Mouse (Mus musculus) layer of hippocampus, postnatal 36 days (tissue): Measurements from ENCODE around the gene Gm2696. TPM values are rescaled to one million over a fixed set of nuclear protein-coding genes. Genes with fewer than 3 reads are reported as not detected.
A peak's percentile ranks its signal among the peaks of the same experiment; 100 is the strongest.

Source experiments
- DNase-seq, 2 experiments: peaks; one replicate each; pipeline ENCODE4 v3.0.0; 2022
- total RNA-seq, 2 experiments: library from RNA; stranded (reverse); gene quantifications; 2 replicates each; pipeline ENCODE4 v1.2.3; 2021

Gene Gm2696
- total RNA-seq, 2 experiments from 2014 or later: not detected

DNA sequence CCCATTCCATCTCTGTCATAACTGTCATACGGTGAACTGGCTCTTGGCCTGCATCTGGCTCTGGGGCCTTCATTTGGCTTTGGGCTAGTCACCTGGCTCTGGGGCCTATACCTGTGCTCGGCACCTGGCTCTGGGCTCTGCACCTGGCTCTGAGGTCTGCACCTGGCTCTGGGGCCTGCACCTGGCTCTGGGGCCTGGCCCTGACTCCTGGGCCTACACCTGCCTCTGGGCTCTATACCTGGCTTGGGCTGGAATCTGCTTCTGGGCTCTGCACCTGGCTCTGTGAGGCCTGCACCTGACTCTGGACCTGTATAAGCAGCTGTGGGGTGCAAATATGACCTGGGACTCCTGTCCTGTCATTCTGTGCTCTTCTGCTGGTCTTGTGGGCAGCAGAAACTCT lies 33.1 kb downstream of the Gm2696 start:
- no peak for DNase-seq

DNA sequence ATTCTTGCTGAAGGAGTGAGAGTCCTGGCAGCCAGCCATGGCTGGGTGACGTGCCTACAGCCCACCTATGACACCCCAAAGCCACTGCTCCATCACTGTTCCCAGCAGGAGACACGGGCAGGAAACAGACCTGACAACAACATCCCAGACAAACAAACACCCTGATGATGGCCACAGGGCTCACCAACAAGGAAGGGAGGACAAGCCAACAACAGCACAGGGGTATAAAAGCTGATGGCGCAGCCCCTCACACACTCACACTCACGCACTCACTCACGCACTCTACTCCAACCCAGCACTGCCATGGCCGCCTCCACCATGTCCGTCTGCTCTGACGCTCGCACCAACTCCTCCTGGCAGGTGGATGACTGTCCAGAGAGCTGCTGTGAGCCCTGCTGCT lies 38.1 kb downstream of the Gm2696 start, which contains the start of gene Gm10318:
Gene Gm10318, plus strand, starts transcription at position 301 of the 400 bp plus-strand sequence.
- no peak for DNase-seq

DNA sequence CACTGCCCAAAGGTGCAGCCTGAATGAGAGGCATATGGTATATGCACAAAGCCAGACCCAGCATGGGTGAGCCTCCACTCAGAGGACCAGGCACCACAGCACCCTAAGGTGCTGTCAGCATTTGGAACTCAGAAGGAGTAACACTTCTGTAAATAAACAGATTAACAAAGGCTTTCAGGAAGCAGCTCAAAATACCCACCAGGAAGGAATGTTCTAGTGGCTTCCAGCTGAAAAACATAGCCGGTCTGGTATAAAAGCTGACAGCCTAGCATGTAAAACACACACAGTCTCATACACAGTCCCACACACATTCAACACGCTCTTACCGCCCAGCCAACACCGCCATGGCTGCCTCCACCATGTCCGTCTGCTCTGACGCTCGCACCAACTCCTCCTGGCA lies 47.2 kb downstream of the Gm2696 start, which contains the start of gene Gm3285:
Gene Gm3285, plus strand, starts transcription at position 301 of the 400 bp plus-strand sequence.
- no peak for DNase-seq

DNA sequence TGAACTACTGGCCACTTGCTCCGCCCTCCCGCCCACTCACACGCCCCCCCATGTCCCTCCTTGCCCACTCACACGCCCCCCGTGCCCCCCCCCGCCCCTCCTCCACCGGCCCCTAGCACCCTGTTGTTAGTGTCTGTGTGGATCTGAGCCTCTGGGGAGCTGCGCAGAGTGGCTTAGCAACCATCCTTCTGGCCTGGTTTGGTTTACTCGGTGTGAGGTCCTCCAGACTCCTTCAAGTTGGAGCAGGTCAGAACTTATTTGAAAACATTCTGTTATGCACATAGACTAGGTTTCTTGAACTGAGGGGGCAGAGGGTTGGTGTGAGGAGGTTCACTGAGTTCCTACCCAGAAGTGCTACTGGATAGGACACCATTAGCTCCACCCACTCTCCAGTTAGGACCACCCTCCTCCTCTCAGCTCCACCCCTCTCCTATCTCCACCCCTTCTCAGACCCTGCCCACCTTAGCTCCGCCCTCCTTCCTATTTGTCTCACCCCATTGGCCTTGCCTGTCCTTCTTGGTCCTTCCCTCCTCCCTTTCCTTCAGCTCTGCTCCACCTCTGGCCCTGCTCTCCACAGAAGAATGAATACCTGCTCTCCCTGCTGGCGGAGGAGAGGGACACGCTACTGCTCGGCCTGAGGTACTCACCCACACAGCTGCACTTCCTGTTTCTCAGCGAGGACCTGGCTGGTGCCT lies 49.7 kb downstream of the Gm2696 start:
- DNase-seq: no peak

DNA sequence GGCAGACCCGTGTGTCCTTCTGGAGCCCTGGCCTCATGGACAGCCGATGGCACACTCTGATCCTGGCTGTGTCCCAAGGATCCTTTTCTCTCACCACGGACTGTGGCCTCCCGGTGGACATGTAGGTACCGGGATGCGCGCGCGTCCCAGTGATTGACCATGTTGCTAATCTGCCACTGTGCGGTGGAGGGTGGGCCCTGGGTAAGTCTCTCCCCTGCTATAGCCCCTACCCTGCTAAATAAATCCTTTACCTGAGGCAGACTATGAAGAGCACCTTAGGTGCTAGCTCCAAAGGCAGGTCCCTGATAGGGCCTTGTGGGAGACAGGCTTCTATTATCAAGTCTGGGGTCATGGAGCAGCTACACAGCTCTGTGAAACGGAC lies 50.3 kb downstream of the Gm2696 start:
- DNase-seq: no peak

DNA sequence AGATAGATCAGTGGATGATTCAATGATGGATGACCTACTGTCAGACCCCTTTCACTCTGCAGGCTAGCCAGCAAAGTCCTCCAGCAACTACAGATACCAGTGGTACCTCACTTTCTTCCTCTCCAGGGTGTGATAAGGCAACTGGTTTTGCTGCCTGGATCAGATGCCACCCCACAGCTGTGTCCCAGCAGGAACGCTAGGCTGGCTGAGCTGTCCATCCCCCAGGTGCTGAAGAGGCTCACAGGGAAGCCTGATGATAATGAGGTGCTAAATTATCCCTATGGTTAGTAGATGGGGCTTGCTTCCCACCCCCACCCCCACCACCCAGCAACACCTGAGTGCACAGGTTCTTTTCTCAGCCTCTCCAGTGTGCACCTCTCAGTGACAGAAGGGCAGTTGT lies 53.1 kb downstream of the Gm2696 start:
- no peak for DNase-seq

DNA sequence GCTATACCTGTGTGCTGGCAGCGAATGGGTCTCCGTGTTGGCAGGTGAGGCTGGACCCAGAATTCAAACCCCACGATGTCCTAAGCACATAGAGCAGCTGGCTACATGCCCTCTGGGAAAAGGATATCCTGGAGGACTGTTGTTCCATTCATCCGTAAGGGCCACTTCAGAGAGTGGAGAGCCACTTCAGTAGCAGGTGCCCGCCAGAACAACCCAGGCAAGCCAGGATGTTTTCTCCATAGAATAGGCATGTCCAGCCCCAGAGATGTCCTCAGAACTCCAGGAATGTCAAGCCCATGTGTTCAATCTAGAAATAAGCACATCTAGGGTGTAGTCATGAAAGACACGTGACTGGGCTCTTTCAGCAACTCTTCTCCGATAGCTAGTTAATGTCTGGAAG lies 55.2 kb downstream of the Gm2696 start:
- DNase-seq: no peak

DNA sequence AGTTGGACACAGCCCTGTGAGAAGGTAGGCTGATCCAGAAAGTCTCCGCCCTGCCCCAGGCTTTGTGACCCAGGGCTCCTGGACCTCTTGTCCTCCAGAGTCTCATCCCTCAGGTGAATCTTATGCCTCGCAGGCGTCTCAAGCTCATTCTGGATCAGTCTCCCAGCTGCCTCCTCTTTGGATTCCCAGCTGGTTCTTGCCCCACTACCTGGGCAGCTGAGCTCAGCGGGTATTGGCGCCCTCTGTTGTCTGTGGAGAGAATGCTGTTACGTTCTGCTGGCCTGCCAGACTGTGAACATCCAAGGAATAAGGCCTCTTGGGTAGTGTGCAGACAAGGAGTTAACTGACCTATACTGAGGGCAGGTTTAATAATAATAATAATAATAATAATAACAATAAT lies 64.5 kb downstream of the Gm2696 start:
- DNase-seq: peak; percentile 35 to 41

DNA sequence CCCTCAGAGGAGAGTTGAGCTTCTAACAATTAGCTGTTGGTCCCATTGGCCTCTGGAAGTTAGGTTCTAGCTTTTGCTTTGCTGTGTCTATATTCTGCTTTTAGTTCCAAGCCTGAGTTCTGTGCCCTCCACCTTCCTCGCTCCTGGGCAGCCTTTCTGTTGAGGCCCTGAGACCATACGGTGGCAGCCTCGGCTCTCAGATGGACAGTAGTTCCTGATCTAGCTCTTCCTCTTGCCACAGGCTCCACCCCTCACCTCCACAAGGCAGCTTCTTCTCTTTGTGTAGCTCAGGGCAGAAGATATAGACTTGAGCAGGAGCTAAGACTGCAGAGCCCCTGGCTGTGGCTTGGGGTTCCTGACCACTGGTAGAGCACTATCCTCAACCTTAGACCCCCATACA lies 65.8 kb downstream of the Gm2696 start:
- DNase-seq: no peak

DNA sequence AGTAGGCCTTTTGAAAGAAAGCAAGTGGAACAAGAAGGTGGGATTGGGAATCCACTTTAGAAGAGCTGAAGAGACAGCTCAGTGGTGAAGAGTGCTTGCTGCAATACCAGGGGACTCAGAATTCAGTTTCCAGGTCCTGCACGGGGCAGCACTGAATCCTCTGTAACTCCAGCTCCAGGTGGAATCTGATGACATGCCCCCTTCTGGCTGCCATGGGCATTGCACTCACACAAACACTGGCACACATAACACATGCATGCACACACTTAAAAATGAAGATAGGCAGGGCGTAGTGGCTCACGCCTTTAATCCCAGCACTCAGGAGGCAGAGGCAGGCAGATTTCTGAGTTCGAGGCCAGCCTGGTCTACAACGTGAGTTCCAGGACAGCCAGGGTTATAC lies 68.1 kb downstream of the Gm2696 start:
- DNase-seq: no peak

Other genes starting within 250 kb of the Gm2696 start
- gene Pttg1ip, start 233.0 kb upstream of the Gm2696 start, total RNA-seq: 10 to 100 TPM; 68.2 to 69.0 TPM
- gene Sumo3, start 208.6 kb upstream of the Gm2696 start, total RNA-seq: 100 to 1,000 TPM; 127 TPM
- gene Gm49325, start 208.5 kb upstream of the Gm2696 start, total RNA-seq: 10 to 100 TPM; 17.2 to 29.6 TPM
- 10 to 100 TPM; 83.8 to 95.4 TPM for gene Ube2g2, start 192.4 kb upstream of the Gm2696 start, total RNA-seq
- gene Tspear, start 128.1 kb upstream of the Gm2696 start, total RNA-seq: not detected
- not detected for gene Gm19402, start 123.9 kb upstream of the Gm2696 start, total RNA-seq
- not detected for gene Gm9508, start 117.4 kb upstream of the Gm2696 start, total RNA-seq
- not detected for gene Gm10272, start 108.1 kb upstream of the Gm2696 start, total RNA-seq
- gene Gm10024, start 103.2 kb upstream of the Gm2696 start, total RNA-seq: not detected
- gene Gm10142, start 98.9 kb upstream of the Gm2696 start, total RNA-seq: not detected
- not detected for gene Krtap12-1, start 94.1 kb upstream of the Gm2696 start, total RNA-seq
- not detected for gene Gm10100, start 88.2 kb upstream of the Gm2696 start, total RNA-seq
- not detected for gene Gm18596, start 72.0 kb upstream of the Gm2696 start, total RNA-seq
- gene Gm9736, start 63.3 kb upstream of the Gm2696 start, total RNA-seq: not detected
- gene Gm3233, start 55.0 kb upstream of the Gm2696 start, total RNA-seq: not detected
- gene Gm3238, start 43.4 kb upstream of the Gm2696 start, total RNA-seq: not detected
- gene Gm7138, start 37.7 kb upstream of the Gm2696 start, total RNA-seq: not detected
- gene Gm3250, start 32.1 kb upstream of the Gm2696 start, total RNA-seq: not detected
- gene Gm7137, start 26.5 kb upstream of the Gm2696 start, total RNA-seq: not detected
- not detected for gene Gm9639, start 19.6 kb upstream of the Gm2696 start, total RNA-seq
- not detected for gene Gm19668, start 15.5 kb upstream of the Gm2696 start, total RNA-seq
- gene Gm9507, start 2.8 kb upstream of the Gm2696 start, total RNA-seq: not detected
- gene Krtap10-4, start 12.4 kb downstream of the Gm2696 start, total RNA-seq: not detected
- gene Krtap10-10, start 21.3 kb downstream of the Gm2696 start, total RNA-seq: not detected
- not detected for gene Gm36176, start 32.1 kb downstream of the Gm2696 start, total RNA-seq
- not detected for gene Gm10318, start 38.2 kb downstream of the Gm2696 start, total RNA-seq
- not detected for gene Gm3285, start 47.3 kb downstream of the Gm2696 start, total RNA-seq
- gene Lrrc3, start 87.9 kb downstream of the Gm2696 start, total RNA-seq: 1 to 10 TPM; 3.8 to 4.7 TPM
- gene Trpm2, start 155.9 kb downstream of the Gm2696 start, total RNA-seq: 10 to 100 TPM; 30.3 to 40.0 TPM
- gene 1810043G02Rik, start 163.8 kb downstream of the Gm2696 start, total RNA-seq: 10 to 100 TPM; 34.6 to 37.4 TPM
- gene Pfkl, start 195.4 kb downstream of the Gm2696 start, total RNA-seq: 100 to 1,000 TPM; 201 to 209 TPM
- gene Dnmt3l, start 227.3 kb downstream of the Gm2696 start, total RNA-seq: under 1 TPM in 1 of 2 experiments, not detected in 1; 0.65 TPM
- under 1 TPM; 0.28 to 0.77 TPM for gene Aire, start 228.9 kb downstream of the Gm2696 start, total RNA-seq